Mouse (Mus musculus): Measurements from ENCODE around the gene Idua.

DNA sequence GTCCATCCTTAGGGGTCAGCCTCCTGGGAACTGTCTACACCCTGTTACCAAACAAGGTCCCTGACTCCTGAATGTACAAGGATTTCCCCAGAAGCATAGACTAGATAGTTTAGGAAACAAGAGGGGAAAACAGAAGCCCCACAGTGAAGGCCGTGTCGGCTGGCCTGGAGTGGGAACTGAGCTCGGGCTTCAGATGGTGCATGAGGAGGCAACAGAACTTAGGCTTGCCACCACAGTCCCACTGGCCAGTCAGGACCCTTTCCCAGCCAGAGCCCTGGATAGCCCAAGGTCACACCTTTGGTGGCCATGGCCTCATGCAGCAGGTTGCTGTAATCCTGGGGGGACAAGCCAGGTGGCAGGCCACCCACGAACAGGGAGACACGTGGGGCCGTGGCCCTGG, 6.8 kb upstream of the Idua start:
- TF ChIP-seq TAL1 (IDR thresholded peaks at IDR 0.05; ENCODE audit: low read length) (no peak), GATA1 (IDR thresholded peaks at IDR 0.05; ENCODE audit: low read length) (no peak)
